Mouse (Mus musculus) heart, adult 18-20 months (tissue): Measurements from ENCODE around the gene Gli3. TPM values are rescaled to one million over a fixed set of nuclear protein-coding genes. Genes with fewer than 3 reads are reported as not detected.
A peak's percentile ranks its signal among the peaks of the same experiment; 100 is the strongest.

Experiments used
- DNase-seq, 2 experiments: peaks; one replicate each; pipeline ENCODE4 v3.0.0; 2021 to 2022; ENCODE audit warnings: mixed read lengths in 1 of 2
- total RNA-seq, 2 experiments: library from RNA; stranded (reverse); gene quantifications; 2 replicates each; pipeline ENCODE4 v1.2.3; 2021

The Gli3 gene
- total RNA-seq, 2 experiments from 2014 or later: 1.3 to 2.6 TPM

DNA sequence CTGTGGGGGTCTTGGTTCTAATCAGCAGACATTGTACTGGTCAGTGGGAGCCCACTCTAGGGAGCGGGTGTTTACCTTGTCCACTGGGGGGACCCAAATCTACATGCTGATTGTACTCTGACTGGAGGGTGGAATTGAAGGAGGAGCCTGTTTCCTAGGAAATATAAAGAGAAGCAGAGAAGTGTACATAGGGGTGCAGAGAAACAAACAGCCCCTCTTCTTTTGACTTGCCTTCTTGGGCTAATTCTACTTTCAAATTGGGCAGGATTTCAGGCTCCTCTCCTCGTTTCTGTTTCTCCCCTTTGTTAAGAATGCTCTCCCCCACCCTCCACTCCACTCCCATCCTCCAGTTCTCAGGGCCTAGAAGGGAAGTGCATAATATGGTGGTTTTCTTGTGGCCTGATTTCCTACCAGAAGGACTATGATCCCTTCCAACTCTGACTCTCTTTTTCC lies 93.6 kb downstream of the Gli3 start:
- DNase-seq: no peak

DNA sequence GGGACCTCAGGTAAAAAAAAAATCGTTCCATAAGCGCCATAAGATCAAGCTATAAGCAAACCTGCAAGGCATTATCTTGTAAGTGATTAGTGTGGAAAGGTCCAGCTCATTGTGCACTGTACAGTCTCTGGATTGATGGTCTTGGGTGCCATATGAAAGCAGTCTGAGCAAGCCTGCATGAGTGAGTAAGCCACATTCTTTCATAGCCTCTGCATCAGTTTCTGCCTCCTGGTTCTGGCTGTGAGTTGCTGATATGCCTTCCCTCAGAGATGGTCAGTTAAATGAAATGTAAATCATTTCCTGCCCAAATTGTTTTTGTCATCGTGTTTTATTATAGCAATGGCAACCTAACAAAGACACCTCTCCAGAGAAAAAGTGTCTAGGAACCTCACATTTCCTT lies 98.4 kb downstream of the Gli3 start:
- DNase-seq: no peak

DNA sequence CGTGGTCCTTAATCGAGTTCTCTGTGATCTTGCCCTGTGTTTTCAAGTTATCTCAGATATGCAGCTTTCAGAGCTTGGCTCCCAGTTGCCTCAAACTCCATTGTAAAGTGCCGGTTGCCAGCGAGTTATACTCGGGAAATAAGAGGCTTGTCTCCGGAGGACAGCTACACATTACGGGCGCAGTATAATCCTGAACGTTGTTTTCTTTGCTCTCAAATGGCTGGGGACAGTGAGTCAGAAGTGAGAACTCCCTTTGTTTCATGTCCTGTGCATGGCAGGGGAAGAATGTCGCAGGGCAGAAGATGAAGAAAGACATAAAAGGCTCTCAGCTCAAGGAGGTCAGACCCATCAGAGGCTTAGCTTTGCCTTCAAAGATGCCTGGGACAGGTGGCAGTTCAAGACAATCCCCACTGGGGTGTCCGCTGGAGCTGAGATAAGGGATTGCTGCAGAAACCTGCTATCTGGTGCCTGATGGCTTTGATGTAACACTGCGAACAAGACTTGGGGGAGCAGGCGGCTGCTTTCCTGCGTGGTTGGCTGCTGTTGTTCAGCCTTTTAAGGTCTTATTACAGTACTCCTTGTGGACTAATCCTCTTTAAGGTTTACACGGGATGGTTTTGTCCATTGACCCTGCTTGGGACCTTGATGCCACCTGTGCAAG lies 108.0 kb downstream of the Gli3 start:
- DNase-seq: peak in 1 of 2 experiments; percentile 5

DNA sequence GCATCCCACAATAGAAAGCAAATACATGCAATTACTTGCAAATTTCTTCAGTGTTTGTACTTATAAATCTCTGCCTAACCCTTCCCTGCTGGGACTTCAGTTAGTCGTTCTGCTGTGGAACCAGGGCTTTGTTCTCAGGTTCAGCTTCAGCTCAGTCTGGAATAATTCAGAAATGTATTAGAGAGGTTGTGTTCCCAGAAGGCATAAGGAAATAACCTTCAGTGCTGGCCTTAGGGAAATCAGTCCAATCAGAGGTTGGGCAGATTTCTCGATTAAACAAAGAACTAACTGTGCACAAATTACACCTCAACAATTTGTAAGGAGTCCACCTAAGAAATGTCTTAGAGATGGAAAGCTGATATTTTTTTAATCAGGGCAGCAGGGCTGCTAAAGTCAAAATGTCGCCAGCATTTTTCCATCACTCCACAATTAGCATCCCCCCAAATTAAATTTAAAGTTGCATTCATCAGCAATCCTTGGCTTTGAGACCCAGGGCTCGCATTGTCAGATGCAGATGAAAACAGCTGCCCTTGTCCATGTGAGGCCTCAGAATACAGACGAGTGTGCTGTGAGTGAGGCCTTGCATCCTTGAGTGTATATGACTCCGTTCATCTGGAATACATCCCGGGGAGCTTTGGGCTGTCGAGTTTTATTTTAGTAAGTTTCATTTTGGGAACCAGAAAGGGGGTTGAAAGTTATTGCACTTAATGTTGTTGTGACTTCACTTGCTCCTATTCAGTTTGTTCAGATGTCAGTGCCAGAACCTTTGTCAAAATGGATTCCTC lies 114.3 kb downstream of the Gli3 start:
- DNase-seq: no peak

DNA sequence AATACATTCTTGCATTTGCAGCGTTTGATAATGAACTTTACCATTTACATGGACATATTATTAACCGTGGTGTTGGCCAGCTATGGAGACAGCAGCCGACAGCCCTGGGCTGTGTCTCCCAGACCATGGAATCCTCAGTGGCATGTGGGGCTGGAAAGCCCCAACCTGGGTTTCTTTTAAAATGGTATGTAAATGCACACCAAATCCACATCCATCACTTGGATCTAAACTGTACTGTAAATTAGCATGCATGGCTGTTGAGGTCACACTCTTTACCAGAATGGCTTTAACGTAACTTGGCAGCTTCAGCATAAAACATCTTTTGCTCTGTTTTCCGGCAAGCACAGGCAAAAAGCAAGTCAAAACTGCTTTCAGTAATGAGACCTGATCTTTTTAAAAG lies 117.4 kb downstream of the Gli3 start:
- no peak for DNase-seq

DNA sequence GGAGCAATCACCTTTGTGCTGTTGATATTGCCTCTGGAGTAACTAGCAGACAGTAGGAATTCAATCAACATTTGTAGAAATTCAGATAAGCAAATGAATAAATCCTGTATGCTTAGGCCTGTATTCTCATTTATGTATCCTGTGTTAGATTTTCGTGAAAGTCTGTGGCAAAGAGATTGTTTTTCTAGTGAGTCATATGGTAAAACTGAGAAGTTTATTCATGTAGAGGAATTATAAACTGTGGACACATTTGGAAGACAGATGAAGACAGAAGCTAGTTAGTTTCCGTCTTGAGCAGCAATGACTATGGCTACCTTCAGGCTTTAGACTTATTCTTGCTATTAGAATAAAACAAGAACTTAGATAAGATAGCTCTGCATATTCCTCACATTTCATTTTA lies 122.9 kb downstream of the Gli3 start:
- no peak for DNase-seq

DNA sequence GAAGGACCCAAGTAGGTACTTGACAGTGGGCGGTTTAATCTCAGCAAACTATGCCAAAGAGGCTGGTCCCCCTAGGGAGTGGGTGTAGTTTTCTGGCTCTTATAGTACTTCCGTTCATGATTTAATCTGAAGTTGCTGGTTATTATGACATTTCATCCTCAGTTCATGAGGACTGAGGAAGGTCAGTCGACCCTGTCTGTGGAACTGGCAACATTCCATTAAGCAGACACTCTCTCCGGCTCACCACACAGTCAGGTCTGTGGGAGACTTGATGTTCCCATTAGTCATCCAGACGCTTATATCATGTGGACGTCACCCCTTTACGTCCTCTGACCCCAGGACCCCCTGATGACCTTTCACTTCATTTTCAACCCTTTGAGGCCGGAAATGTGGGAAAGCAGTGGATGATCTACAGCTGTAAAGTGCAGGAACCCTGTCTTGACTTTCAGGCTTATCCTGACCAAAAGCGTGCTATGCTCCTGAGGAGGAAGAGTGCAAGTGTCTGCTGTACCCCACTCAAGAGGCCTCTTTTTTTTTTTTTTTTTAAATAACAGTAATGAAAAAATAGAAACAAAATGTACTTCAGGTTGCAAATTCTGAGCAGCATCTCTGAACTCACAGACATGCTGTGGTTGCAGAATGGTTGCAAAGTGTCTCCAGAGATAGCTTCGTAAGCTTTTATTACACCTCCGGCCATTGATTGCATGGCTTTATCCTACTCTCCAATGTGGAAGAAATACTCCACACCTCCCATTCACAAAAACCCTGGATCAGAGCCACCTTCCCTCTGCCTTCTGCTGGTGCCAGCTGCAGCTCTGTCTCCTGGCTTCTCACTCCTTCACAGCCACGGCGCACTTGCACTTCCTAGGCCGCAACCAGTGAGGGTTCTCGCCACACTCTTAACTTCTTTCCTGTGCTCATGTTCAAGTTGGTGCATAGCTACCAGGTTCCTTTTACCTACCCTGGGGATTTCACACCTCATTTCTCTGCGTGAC lies 125.5 kb downstream of the Gli3 start:
- peak; percentile 40 to 44 for DNase-seq

DNA sequence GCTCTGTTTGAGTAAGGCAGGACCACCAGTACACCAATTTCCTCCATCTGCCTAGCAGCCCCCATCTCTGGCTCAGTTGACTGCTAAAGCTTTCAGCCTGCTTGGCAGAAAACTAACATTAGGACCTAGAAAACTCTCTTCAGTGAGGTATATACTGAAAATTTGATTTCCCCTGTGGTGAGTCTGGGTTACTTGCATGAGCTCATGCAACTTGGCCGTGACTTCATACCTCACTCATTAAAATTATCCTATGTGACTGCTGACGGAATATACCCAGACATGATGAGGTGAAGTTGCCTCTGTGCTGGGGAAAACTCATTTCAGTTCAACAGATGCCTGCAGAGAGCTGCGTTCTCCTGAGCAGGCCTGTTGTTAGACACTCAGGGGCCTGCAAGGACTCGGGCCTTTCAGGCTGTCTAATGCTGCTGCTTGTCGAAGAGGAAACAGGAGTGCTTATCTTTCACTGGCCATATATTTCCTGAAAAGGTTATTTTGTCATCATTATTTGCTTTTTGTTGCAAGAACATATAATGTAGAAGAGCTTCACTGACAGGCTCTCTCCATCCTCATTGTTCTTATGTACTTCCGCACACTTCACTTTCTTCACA lies 127.4 kb downstream of the Gli3 start:
- no peak for DNase-seq

DNA sequence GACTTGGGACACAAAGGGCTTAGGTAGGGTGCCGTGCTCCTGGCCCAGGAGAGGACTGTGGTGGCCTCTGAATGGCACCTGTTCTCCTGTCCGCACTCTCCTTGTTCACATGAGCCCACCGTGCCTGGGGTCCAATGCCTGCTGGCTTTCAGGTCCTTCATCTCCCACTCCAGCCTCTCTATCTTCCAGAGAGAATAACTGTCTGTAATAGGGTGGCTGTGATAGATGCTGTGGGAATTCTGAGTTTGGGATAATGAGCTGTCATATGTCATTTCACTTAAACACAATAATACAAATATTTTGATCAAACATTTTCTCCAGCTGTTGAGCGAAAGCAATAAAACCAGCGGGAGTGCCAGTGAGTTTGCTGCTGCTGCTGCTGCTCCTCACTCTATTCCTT lies 133.6 kb downstream of the Gli3 start:
- no peak for DNase-seq

DNA sequence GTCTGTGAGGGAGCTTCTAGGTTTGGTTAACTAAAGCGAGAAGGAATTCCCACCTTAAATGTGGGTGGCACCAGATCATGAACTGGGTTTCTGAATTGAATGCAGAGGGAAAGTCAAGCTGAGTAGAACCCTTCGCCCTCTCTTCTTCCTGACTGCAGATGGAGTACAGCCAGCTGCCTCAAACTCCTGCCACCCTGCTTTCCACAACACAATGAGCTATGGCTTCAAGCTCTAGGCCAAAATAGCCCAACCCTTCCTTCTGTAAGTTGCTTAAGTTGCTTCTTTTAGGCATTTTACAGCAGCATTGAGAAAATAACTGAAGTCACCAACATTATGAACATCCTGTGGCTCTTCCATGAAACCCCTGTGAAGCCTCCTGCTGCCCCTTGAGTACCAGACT lies 136.7 kb downstream of the Gli3 start:
- no peak for DNase-seq

DNA sequence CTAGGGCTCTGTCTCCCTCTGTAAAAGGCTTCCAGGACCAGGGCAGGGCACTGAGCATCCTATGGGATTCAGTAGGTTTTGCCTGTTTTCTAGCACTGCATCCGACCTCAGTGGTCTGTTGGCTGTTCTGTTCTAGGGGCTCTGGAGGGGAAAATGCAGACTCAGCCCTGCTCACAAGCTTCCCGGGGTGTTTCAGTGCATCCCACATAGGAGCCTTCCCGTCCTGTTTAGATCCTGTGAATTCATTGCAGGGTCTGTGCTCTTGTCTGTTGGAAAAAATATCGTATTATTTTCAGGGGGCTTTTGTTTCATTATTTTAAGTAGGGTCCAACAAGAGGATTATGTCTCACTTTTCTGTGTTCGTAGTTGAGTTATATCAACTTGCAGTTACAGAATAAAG lies 139.1 kb downstream of the Gli3 start:
- DNase-seq: no peak

DNA sequence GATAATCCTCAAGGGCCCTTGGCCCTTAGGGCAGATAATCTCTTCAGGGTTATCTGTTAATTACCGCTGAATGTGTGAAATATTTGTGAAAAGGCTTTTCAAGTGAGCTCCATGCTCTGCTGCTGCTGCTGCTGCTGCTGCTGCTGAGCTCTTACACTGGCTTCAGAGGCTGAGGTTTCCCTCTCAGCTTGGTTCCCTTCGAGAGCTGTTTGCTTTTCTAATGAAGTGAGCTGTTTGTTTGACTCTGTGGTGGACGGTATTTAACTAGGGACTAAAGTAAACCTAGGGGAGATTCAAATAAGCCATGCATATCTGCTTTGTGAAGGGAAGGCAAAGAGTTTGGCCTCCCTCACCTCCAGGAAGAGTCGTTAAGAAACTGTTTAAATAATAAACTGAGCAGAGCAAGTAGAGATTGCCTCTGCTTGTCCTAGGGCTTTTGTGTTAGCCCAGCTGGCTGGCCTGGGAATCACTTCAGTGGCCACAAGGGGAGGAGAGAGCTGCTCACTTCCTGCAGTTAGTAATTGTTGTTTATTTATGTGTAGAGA lies 139.7 kb downstream of the Gli3 start:
- peak in 1 of 2 experiments; percentile 7 for DNase-seq

DNA sequence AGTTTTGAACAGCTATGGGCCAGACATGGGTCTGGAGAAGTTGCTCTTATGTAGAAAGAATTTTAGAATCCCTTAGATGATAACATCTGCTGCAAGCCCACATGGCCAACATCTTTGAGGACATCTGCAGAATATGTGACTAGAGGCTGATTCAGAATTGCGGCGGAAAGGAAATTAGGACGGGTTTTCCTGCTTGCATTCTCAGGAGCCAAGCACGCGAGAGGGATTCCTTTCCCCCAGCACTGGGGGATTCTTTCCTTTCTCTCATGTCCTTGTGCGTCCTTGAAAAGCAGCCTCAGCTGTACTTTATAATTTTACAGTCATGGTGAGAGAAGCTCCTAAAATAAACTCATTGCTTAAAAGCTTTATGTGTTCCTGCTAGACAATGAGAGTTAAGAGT lies 141.0 kb downstream of the Gli3 start:
- no peak for DNase-seq

DNA sequence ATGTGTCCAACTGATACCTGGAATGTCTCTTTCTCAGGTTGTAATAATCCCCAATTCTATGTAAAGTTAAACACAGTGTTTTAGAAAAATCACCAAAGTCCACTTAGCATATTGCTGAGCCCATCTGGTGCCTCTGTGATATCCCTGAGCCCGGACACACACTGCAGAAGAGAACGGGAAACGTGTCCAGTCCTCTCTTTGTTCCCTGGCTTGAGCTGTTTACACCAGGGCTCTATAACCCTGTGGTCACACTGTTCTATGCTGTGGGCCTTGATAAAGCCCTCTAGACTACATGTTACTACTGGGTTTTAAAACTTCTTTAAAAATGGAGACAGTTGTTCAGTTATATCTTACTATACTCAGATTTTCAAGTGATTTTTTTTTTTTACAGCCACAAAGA lies 154.4 kb downstream of the Gli3 start:
- DNase-seq: no peak

DNA sequence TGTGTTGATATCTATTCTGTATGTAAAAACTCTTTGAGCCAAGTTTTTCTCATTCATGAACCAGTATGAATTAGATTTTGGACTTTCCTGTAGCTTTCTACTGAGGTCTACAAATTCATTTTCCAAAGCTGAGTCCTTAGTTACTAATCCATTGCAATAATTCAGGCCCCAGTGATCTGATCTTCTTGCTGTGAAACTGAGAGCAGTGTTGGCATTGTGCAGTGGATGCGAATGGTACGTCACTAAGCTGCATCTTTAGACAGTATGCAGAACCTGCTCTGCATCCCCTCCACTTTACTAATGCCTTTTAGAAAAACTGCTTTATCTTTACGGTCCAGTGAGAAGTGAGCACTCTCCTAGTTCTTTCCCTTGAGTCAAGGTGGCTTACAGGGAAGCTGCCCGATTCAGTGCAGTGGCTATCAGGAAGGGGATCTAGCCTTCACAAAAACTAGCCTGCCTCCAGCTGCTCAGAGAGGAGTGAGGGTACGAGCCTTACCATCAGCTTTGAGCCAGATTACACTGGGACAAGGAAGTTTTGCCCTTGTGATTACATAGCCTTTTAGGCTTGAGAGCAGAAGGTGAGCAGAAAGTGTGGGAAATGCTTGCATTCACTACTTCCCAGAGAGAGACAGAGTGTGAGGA lies 155.1 kb downstream of the Gli3 start:
- DNase-seq: no peak

DNA sequence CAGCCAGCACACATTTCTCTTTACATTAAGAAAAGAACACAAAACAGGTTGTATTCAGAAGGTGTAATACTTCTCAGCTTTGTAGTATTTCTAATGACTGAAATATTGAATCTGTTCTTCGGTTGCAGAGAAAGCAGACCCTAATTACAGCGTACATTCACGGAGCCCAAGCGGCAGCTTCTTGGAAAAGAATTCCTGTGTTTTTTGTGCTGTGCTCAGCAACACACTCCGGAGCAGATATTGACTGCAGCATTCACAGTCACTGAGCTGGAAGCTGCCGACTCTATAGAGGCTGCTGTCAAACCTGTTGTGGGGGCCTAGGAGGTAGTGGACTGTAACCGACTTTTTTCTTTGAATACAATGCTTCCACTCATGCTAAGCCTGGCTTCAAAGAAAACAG lies 158.0 kb downstream of the Gli3 start:
- DNase-seq: no peak

DNA sequence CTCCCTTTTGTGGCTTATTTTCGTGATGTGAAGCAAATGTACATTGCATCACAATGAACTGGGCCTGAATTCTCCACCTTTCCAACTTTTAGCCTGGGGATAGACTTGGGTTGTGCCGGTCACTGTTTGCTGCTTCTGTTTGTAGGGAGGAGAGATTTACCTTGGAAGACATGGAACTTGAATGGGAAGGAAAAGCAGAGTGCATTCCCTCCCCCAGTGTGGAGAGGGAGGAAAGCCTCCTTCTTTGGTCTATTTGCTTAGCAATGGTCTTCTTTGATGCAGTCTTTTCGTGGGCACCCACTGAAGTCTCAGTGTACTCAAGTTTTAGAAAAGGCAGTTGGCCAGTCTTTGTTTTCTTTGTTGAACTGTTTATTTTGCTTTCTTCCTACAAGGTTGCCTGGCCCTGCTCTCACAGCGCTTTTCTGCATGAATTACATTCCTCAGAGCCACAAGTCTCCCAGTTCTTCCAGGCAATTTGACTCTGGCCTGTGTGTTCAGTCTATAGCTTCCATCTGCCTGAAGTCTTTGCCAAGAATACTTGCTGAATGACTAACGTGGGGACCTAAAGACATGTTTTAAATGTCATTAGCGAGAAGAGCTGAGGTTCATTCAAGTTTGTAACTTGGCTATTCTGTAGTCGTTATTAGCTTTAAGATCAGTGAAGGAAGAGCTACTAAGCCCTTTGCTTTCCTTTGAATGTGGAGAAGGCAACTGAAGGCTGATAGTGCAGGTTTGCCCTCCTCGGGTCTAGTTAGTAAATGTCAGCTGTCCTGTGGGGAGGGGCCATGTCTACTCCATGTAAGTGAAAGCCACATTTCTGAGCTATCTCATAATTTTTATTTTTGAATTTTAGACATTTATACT lies 161.7 kb downstream of the Gli3 start:
- no peak for DNase-seq

DNA sequence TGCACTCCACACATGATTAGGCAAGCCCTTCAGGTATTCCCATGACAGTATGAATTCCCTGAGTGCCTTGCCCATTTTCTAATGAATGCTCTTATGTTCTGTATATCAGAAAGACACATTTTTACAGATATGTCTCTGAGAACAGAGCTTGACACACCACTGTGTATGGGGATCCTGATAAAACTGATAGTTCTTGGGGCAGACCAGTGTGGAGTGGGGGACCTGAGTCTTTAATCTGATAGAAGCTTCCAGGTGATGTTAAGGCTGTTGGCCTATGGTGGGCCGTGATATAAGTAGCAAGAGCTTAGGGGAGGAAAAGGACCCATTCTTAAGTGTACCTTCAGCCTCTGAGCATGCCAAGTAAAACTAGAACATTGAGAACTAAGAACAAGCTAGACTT lies 178.5 kb downstream of the Gli3 start:
- DNase-seq: no peak

DNA sequence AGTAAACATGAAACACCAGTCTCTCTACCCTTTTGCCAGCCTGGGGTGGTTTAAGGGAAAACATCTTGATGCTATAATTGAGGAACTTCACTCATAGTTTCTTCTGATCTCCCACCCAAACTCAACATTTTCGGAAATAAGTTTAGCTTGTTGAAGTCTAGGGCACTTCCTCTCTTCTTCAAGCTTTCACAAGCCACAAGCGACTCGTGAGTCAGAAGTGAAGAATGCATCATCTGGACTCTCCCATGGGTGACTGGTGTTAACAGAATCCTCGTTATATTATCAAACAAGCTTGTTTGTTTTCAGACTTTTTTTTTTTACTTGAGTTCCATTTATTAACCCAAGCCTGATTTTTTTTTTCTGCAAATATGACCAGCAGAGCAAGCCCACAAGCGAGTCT lies 197.5 kb downstream of the Gli3 start:
- peak; percentile 13 to 17 for DNase-seq

DNA sequence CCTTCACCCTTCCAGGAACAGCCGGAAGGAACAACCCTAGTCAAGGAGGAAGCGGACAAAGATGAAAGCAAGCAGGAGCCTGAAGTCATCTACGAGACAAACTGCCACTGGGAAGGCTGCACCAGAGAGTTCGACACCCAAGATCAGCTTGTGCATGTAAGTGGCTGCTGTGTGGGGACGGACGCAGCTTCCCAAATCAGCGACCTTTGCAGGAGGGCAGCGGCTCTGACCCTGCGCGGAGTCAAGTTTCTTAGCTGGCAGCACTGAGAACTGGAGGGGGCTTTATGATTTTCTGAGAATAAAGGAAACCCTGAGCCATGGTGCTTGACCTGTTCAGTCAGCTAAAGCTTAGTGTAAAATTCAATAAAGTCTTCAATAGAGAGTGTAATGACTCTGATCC lies 199.3 kb downstream of the Gli3 start:
- no peak for DNase-seq
